Mouse (Mus musculus) heart, postnatal 25 days (tissue): ENCODE measurements around the gene Rapgef5. TPM values are rescaled to one million over a fixed set of nuclear protein-coding genes. Genes with fewer than 3 reads are reported as not detected.

Experiments used
- DNase-seq: peaks from one replicate; pipeline ENCODE4 v3.0.0; 2022; ENCODE audit warnings: low spot score
- intact Hi-C: fragments of 180-260 bp; cut with DNase I; formaldehyde crosslinking; loops from one replicate; pipeline ENCODE4 v1.15.1; 2025
- total RNA-seq, 2 experiments: library from RNA; stranded (reverse); gene quantifications; 2 replicates each; pipeline ENCODE4 v1.2.3; 2021

Rapgef5 gene
- total RNA-seq, 2 experiments from 2014 or later, result 31.7 to 37.9 TPM

DNA sequence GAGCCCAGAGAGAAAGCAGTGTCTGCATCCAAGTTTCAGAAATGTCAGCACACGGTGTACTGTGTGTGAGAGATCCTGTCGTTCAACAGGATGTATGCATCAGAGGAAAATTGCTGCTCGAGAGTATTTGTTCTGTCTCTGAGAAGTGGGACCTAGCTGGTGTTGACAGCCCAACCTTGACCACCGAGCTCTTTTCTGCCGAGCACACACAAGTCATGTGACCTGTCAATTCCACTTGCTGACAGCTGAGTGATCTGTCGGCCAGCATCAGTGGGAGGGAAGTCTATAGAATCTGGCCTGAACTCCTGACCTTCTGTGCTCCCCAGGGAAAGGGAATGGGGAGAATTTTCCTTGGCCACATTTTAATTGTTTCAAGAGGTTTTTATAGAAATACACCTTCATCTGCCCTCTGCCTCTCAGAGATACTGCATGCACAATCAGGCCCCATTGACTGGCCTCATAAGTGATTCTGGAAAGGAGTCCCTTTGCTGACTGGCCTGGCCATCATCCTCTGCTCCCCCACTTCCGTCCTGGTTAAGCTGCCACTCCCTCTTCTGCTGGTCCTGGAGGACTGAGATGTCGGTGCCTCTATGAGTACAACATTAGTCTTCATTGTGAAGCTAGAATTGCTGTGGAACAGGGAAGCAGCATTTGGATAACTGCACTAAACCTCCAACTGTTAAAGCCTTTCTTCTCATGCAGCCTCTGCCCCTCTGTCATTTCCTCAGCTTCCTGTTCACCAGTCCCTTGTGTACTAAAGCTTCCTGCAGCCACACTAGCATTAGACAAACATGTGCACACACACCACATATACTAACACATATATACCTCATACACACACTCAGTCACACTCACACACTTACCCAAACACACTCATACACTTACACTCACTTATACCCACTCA is 228.6 kb downstream of the Rapgef5 start:
- DNase-seq, result no peak
- intact Hi-C loops, result no loop called here

GRCm38 (mm10) chr12:117746611-117747010 is 230.3 kb downstream of the Rapgef5 start:
- intact Hi-C loops, result no loop called here
- DNase-seq, result no peak

- no peak for DNase-seq
- intact Hi-C loops, result loop anchor here (5.0 kb wide), 1 partner anchor 89 kb away; no protein-coding TSS in a partner anchor
These were observed 234.8 kb downstream of the Rapgef5 start for GRCm38 (mm10) chr12:117751045-117751444.

- peak; percentile 48 for DNase-seq
- intact Hi-C loops, result loop anchor here (5.0 kb wide), 1 partner anchor 89 kb away; no protein-coding TSS in a partner anchor
These were observed 235.5 kb downstream of the Rapgef5 start for GRCm38 (mm10) chr12:117751520-117752383.

GRCm38 (mm10) chr12:117756010-117756409 is 239.7 kb downstream of the Rapgef5 start:
- intact Hi-C loops, result no loop called here
- DNase-seq, result no peak

DNA sequence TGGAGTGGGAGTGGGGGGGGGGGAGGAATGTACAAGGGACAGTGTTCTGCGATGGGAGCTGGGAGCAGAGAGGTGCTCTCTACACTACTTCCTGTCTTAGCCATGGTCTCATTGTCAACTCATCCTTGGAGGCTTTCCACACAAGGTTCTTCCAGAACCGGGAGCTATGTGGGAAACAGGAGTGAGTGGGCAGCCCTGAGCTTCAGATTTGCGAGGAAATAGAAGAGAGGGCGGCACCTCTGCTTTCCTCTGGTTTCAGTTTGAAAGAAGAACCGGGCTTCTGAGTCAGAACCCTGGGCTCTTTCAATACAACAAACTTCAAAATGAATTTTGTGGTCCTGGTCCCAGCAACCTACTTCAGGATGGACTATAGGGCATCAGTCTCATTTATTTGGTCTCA is 244.1 kb downstream of the Rapgef5 start:
- no peak for DNase-seq
- intact Hi-C loops, result loop anchor here (5.0 kb wide), 1 partner anchor 38 kb away; no protein-coding TSS in a partner anchor

GRCm38 (mm10) chr12:117760846-117761245 is 244.6 kb downstream of the Rapgef5 start:
- no peak for DNase-seq
- intact Hi-C loops, result loop anchor here (5.0 kb wide), 1 partner anchor 39 kb away; no protein-coding TSS in a partner anchor

DNA sequence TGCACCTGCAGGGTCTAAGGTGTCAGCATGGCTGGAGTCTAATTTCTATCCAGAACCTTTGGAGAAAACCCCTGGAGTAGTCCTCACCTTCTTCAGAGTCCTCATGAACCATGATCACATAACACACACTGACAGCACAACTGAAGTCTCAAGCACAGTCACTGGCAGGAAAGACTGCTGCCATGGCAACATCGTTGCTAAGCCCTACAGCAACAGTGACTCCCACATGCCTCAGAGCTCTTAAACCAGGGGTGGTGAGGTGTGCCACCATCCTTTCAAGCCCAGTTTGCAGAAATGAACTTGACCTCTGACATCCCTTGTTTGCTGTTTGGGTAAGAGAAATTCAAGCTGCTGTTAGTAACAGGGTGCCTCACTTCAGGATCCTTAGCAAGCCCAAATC is 245.4 kb downstream of the Rapgef5 start:
- intact Hi-C loops, result loop anchor here (5.0 kb wide), 1 partner anchor 39 kb away; no protein-coding TSS in a partner anchor
- no peak for DNase-seq

DNA sequence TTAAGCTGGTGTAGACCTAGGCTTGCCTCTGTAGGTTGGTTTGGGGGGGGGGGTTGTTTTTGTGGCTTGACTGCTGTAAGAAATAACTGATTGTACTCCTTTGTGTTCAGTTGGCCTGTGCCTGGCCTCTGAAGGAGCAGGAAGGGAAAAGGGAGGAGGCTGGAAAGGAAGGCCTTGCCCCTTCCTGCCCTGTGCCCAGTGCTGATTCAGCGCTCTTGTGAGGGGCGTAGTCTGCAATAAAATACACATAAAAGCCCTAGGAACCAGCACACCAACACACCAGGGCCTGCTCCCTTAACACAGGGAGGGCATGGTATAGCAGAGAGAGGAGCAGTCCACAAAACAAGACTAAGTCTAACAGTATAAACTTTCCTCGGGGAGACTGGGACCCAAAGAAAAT is 247.0 kb downstream of the Rapgef5 start:
- intact Hi-C loops, result loop anchor here (5.0 kb wide), 1 partner anchor 41 kb away; no protein-coding TSS in a partner anchor
- no peak for DNase-seq

DNA sequence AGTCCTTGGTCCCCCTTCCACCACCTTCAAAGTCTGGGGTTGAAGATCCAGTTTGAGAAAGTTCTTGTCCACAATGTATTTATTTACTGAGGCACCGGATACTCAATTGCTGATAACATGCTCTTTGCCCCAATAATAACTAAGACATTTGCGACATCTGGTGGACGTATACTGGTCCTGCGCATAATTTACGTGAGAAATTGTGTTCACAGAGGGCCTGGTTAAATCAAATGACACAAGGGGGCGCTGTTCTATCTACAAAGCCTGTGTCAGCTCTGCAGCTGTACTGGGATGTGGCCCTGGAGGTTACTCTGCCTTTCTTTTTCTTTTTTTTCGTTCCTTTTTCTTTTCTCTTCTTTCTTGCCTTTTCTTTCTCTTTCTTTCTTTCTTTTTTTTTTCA is 248.6 kb downstream of the Rapgef5 start:
- intact Hi-C loops, result loop anchor here (1.0 to 5.0 kb wide), 4 partner anchors 43 to 362 kb away; no protein-coding TSS in a partner anchor
- DNase-seq, result peak; percentile 27

DNA sequence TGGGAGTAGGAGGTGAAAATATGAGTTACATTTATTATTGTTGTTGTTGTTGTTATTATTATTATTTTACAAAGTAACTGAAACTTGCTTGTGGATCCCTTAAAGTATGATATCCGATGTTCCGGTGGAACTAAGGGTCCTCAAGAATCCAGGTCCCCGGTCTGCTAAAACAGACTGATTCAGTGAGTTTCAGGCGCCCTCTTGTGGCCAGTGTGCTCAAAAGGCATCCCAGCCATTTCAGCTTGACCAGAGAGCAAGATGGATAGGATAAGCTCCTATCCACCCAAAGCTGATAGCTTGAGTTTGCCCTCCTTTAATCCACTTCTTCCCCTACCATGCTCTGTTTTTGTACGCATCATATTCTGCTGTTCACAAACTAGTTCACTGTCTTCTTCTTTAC is 252.8 kb downstream of the Rapgef5 start:
- DNase-seq, result no peak
- intact Hi-C loops, result loop anchor here (1.0 kb wide), 2 partner anchors 366 to 384 kb away; no protein-coding TSS in a partner anchor

- DNase-seq, result no peak
- intact Hi-C loops, result no loop called here
These were observed 253.9 kb downstream of the Rapgef5 start for GRCm38 (mm10) chr12:117770211-117770610.

DNA sequence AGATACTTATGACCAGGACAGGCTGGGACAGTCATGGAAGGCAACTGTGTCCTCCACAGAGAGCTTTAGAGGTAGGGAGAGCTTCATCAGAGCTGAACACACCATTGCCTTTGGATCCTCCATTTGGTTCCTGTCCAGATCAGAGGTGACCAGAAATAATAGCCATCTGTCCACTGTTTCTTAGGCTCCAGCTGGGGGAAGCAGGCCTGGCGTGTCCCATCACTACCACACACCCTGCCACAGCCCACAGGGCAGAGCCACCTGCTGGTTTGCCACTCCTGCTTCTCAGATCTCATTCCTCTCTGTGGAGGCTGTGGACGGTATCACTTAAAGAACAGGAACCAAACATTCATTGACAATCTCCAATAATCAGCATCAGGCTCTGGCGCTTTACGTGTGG is 254.9 kb downstream of the Rapgef5 start:
- DNase-seq, result no peak
- intact Hi-C loops, result no loop called here

DNA sequence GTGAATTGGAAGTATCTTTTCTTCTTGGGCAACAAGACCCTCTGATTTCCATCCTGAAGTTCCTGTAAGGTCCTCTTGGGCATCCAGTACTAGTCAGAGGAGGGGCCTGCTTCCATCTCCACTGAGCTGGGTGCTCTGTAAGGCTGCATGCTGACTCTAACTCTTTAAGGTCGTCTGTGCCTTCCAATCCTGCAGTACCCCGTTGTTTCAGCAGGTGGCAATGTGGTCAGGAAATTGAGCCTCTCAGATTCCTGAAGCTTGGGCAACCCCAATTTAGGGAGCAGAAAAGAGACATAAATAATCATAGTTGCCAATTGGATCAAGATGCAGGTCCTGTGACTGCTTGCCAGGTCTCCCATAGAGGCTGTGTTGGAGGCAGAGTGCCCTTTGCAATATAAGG is 256.4 kb downstream of the Rapgef5 start:
- intact Hi-C loops, result loop anchor here (2.0 kb wide), 1 partner anchor 80 kb away; no protein-coding TSS in a partner anchor
- no peak for DNase-seq

- no peak for DNase-seq
- intact Hi-C loops, result no loop called here
These were observed 260.6 kb downstream of the Rapgef5 start for GRCm38 (mm10) chr12:117776841-117777240.

DNA sequence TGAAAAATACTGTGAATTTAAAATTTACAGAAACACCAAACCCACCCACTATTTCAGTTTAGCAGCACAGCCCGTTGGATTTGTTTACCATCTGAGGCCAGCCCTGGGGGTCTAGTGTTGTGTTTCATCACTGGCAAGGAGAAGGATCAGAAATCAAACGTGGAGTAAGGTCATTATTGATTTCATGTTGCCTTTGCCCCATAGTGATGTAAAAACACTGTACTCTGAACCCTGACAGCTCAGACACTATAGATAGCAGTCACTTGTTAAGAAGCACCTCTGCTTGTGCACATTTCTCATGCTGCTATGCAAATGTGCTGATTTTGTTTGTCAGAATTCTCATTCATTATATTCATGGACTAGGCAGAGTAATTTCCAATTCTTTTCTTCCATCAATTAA is 265.1 kb downstream of the Rapgef5 start:
- intact Hi-C loops, result no loop called here
- DNase-seq, result no peak

- intact Hi-C loops, result no loop called here
- DNase-seq, result no peak
These were observed 267.1 kb downstream of the Rapgef5 start for GRCm38 (mm10) chr12:117783426-117783825.

GRCm38 (mm10) chr12:117786621-117787020 is 270.3 kb downstream of the Rapgef5 start:
- intact Hi-C loops, result no loop called here
- no peak for DNase-seq

GRCm38 (mm10) chr12:117788513-117789011 is 272.3 kb downstream of the Rapgef5 start:
- intact Hi-C loops, result no loop called here
- DNase-seq, result no peak

DNA sequence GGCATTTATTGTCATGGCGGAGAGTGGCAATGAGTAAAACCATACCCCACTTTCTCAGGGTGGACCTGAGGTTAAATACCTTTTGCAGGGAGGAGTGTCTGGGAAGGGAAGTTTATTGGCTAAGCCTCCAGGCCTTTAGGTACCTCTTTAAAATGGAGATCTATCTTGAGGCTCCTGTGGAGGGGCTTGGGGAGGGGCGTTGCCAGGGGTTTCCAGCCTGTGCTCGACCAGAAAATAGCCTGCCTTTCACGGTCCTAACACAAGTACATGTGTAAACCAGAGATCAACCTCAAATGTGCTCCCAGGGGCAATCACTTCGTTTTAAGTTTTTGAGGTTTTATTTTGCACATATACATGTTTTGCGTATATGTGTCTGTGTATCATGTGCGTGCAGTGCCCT is 272.7 kb downstream of the Rapgef5 start:
- no peak for DNase-seq
- intact Hi-C loops, result no loop called here
